Mouse (Mus musculus) adrenal gland (tissue): ENCODE measurements around the gene Dpf2.

Experiments used
- intact Hi-C: fragments of 180-260 bp; cut with DNase I; formaldehyde crosslinking; loops from one replicate; pipeline ENCODE4 v1.15.1; 2025

Dpf2 gene

GRCm38 (mm10) chr19:5937095-5937835 is 24.5 kb upstream of the Dpf2 start:
- intact Hi-C loops, result no loop called here

GRCm38 (mm10) chr19:5935691-5936090 is 22.9 kb upstream of the Dpf2 start:
- intact Hi-C loops, result no loop called here

GRCm38 (mm10) chr19:5935266-5935665 is 22.5 kb upstream of the Dpf2 start:
- intact Hi-C loops, result no loop called here

- intact Hi-C loops, result no loop called here
These were observed 17.1 kb upstream of the Dpf2 start for GRCm38 (mm10) chr19:5929634-5930596.

- intact Hi-C loops, result no loop called here
These were observed 15.7 kb upstream of the Dpf2 start for GRCm38 (mm10) chr19:5928546-5928945.

- intact Hi-C loops, result no loop called here
These were observed 15.3 kb upstream of the Dpf2 start for GRCm38 (mm10) chr19:5928104-5928503.

- intact Hi-C loops, result no loop called here
These were observed 14.7 kb upstream of the Dpf2 start for GRCm38 (mm10) chr19:5927532-5927931.

GRCm38 (mm10) chr19:5927026-5927425 is 14.2 kb upstream of the Dpf2 start:
- intact Hi-C loops, result no loop called here

- intact Hi-C loops, result no loop called here
These were observed 12.6 kb upstream of the Dpf2 start for GRCm38 (mm10) chr19:5925311-5925855.

- intact Hi-C loops, result loop anchor here (1.0 kb wide), 1 partner anchor 32 kb away; no protein-coding TSS in a partner anchor
These were observed 11.9 kb upstream of the Dpf2 start, which contains the start of gene Cdc42ep2 for GRCm38 (mm10) chr19:5924713-5925093. Gene Cdc42ep2, minus strand, starts transcription at chr19:5924816.

- intact Hi-C loops, result loop anchor here (1.0 kb wide), 1 partner anchor 32 kb away; no protein-coding TSS in a partner anchor
These were observed 11.3 kb upstream of the Dpf2 start for GRCm38 (mm10) chr19:5923990-5924712.

GRCm38 (mm10) chr19:5922963-5923362 is 10.2 kb upstream of the Dpf2 start:
- intact Hi-C loops, result no loop called here

GRCm38 (mm10) chr19:5922119-5922942 is 9.5 kb upstream of the Dpf2 start:
- intact Hi-C loops, result no loop called here

- intact Hi-C loops, result no loop called here
These were observed 8.9 kb upstream of the Dpf2 start for GRCm38 (mm10) chr19:5921715-5922114.

GRCm38 (mm10) chr19:5912103-5913006 is 455 bp downstream of the Dpf2 start:
- intact Hi-C loops, result no loop called here

- intact Hi-C loops, result no loop called here
These were observed 1.2 kb downstream of the Dpf2 start for GRCm38 (mm10) chr19:5911430-5912102.

- intact Hi-C loops, result no loop called here
These were observed 2.6 kb downstream of the Dpf2 start for GRCm38 (mm10) chr19:5910221-5910620.

GRCm38 (mm10) chr19:5907275-5907674 is 5.5 kb downstream of the Dpf2 start:
- intact Hi-C loops, result no loop called here
